Mouse (Mus musculus): ENCODE measurements around the gene Adamts17. TPM values are rescaled to one million over a fixed set of nuclear protein-coding genes. Genes with fewer than 3 reads are reported as not detected.

The Adamts17 gene
- total and polyA plus RNA-seq, 3 experiments = 0.33 to 0.42 TPM; not detected in 1

- Histone ChIP-seq H3K79me2 (ENCODE audit: control insufficient read depth, insufficient read depth, low read length, poor library complexity) (no peaks in the 10 kb centered on the region), H3K36me3 (ENCODE audit: control insufficient read depth in 1 of 2, insufficient read depth in 2 of 2, low read length in 2 of 2) (no peaks in the 10 kb centered on the region), H3K4me1 (ENCODE audit: control insufficient read depth in 1 of 2, insufficient read depth in 2 of 2, low read length in 2 of 2) (peaks cover 0 to 8% of the 10 kb centered on the region in 2 experiments; a peak in 1 of 4 replicates), H3K27ac (ENCODE audit: control insufficient read depth, low read depth, low read length) (no peak overlapping the region), H3K9me3 (replicated peaks; ENCODE audit: insufficient read depth, low read length) (no peaks in the 10 kb centered on the region), H3K4me3 (ENCODE audit: control insufficient read depth in 1 of 2, insufficient read depth in 1 of 2, low read depth in 2 of 2, low read length in 2 of 2) (no peak overlapping the region), H3K27me3 (ENCODE audit: control insufficient read depth in 1 of 2, insufficient read depth in 2 of 2, low read length in 2 of 2) (no peaks in the 10 kb centered on the region), H3K9ac (ENCODE audit: control insufficient read depth, low read depth, low read length, poor library complexity, severe bottlenecking) (no peak overlapping the region)
- no peak for DNase-seq (ENCODE audit: low read depth, low spot score)
- TF ChIP-seq UBTF (IDR thresholded peaks at IDR 0.05; ENCODE audit: borderline replicate concordance, insufficient read depth, low read depth, low read length) (no peak), MAFK (IDR thresholded peaks at IDR 0.05; ENCODE audit: borderline replicate concordance, low read depth, low read length) (no peak), MYB (IDR thresholded peaks at IDR 0.05; ENCODE audit: low read depth, low read length) (no peak), MEF2A (IDR thresholded peaks at IDR 0.05; ENCODE audit: extremely low read depth, insufficient replicate concordance, low read depth, low read length, poor library complexity, severe bottlenecking) (no peak), TBP (IDR thresholded peaks at IDR 0.05; ENCODE audit: low read depth, low read length) (no peak)
Observed at GRCm38 (mm10) chr7:66847299-66847698, 7.8 kb downstream of the Adamts17 start.

GRCm38 (mm10) chr7:66849316-66849715, 9.8 kb downstream of the Adamts17 start:
- DNase-seq (ENCODE audit: low read depth, low spot score) = no peak
- H3K27me3 ChIP-seq (ENCODE audit: control insufficient read depth in 1 of 2, insufficient read depth in 2 of 2, low read length in 2 of 2) = no peaks in the 10 kb centered on the region
- no peak overlapping the region for H3K27ac ChIP-seq (ENCODE audit: control insufficient read depth, low read depth, low read length)
- peaks cover 0 to 4% of the 10 kb centered on the region in 2 experiments; a peak in 1 of 4 replicates for H3K4me1 ChIP-seq (ENCODE audit: control insufficient read depth in 1 of 2, insufficient read depth in 2 of 2, low read length in 2 of 2)
- no peaks in the 10 kb centered on the region for H3K79me2 ChIP-seq (ENCODE audit: control insufficient read depth, insufficient read depth, low read length, poor library complexity)
- H3K9me3 ChIP-seq (replicated peaks; ENCODE audit: insufficient read depth, low read length) = no peaks in the 10 kb centered on the region
- H3K9ac ChIP-seq (ENCODE audit: control insufficient read depth, low read depth, low read length, poor library complexity, severe bottlenecking) = no peak overlapping the region
- no peaks in the 10 kb centered on the region for H3K36me3 ChIP-seq (ENCODE audit: control insufficient read depth in 1 of 2, insufficient read depth in 2 of 2, low read length in 2 of 2)
- no peak overlapping the region for H3K4me3 ChIP-seq (ENCODE audit: control insufficient read depth in 1 of 2, insufficient read depth in 1 of 2, low read depth in 2 of 2, low read length in 2 of 2)
- no peak for TF ChIP-seq GATA1 (IDR thresholded peaks at IDR 0.05; ENCODE audit: low read depth, low read length)
- no peak for TF ChIP-seq JUND (IDR thresholded peaks at IDR 0.05; ENCODE audit: low read depth, low read length)
- no peak for TF ChIP-seq MAX (IDR thresholded peaks at IDR 0.05; ENCODE audit: low read length)
- no peak for TF ChIP-seq ETS1 (IDR thresholded peaks at IDR 0.05; ENCODE audit: low read depth, low read length)
- TF ChIP-seq KAT2A (conservative IDR thresholded peaks at IDR 0.05; ENCODE audit: low read depth, low read length) = no peak

GRCm38 (mm10) chr7:66852164-66852563, 12.6 kb downstream of the Adamts17 start:
- TF ChIP-seq POLR2A (IDR thresholded peaks at IDR 0.05; ENCODE audit: control insufficient read depth in 1 of 2, insufficient read depth in 1 of 2, low read depth in 1 of 2, low read length in 2 of 2, poor library complexity in 1 of 2) (no peak), POLR2AphosphoS5 (IDR thresholded peaks at IDR 0.05; ENCODE audit: borderline replicate concordance, low read depth, low read length) (no peak), SIN3A (IDR thresholded peaks at IDR 0.05; ENCODE audit: low read length) (no peak), TAL1 (IDR thresholded peaks at IDR 0.05; ENCODE audit: low read length) (no peak), CHD2 (IDR thresholded peaks at IDR 0.05; ENCODE audit: low read length) (no peak), USF1 (IDR thresholded peaks at IDR 0.05; ENCODE audit: low read depth, low read length) (no peak)
- Histone ChIP-seq H3K9ac (ENCODE audit: control insufficient read depth, low read depth, low read length, poor library complexity, severe bottlenecking) (no peak overlapping the region), H3K27ac (ENCODE audit: control insufficient read depth, low read depth, low read length) (no peak overlapping the region), H3K27me3 (ENCODE audit: control insufficient read depth in 1 of 2, insufficient read depth in 2 of 2, low read length in 2 of 2) (no peaks in the 10 kb centered on the region), H3K79me2 (ENCODE audit: control insufficient read depth, insufficient read depth, low read length, poor library complexity) (no peaks in the 10 kb centered on the region), H3K4me1 (ENCODE audit: control insufficient read depth in 1 of 2, insufficient read depth in 2 of 2, low read length in 2 of 2) (peaks cover 0 to 4% of the 10 kb centered on the region in 2 experiments; a peak in 1 of 4 replicates), H3K9me3 (replicated peaks; ENCODE audit: insufficient read depth, low read length) (no peaks in the 10 kb centered on the region), H3K4me3 (ENCODE audit: control insufficient read depth in 1 of 2, insufficient read depth in 1 of 2, low read depth in 2 of 2, low read length in 2 of 2) (no peak overlapping the region), H3K36me3 (ENCODE audit: control insufficient read depth in 1 of 2, insufficient read depth in 2 of 2, low read length in 2 of 2) (no peaks in the 10 kb centered on the region)
- no peak for DNase-seq (ENCODE audit: low read depth, low spot score)

Measured in MEL (cell line).